Mouse (Mus musculus) telencephalon, adult 2 months (tissue): ENCODE measurements around the gene Ppfia2.

Source experiments
- DNase-seq: peaks from one replicate; pipeline ENCODE4 v3.0.0-alpha.2; 2011; ENCODE audit warnings: low read depth, low spot score

Gene Ppfia2

GRCm38 (mm10) chr10:106914275-106914674, 444.1 kb downstream of the Ppfia2 start:
- DNase-seq, result no peak

DNA sequence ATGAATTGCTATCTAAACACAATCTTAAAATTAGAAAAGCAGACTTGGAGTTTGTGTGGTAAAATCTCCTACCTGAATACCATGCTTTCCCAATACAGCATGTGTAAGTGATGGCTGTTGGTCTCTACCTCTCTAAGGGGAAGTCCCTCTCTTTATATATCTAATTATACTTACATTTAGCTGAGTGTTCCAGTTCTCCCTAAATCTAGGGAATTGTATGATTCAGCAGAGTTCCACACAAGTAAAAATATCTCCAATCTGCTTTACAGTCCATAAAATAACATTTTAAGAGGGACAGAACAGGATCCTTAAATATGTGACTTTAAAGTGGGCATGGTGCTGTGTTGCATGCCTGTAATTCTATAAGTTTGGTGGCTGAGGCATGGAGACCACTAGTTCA, 444.7 kb downstream of the Ppfia2 start:
- no peak for DNase-seq

DNA sequence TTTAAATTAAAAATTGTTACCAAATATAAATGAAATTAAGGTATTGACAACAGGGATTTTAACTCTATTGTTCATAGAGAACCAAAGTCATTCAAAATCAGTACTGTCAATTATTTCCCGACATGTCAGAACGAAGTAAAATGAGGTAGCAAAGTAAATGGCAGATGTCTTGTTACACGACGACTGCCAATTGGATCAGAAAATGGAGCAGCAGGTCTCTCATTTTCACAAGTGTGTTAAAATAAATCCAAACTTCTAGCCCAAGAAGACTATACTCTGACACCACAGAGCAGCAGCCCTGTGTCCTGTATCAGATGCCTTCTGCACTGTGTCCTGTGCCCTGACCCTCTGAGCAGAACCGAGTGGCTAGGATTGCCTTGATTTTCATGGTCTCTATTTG, 454.2 kb downstream of the Ppfia2 start:
- no peak for DNase-seq

- no peak for DNase-seq
These were observed 454.7 kb downstream of the Ppfia2 start for GRCm38 (mm10) chr10:106924798-106925197.

- DNase-seq, result no peak
These were observed 458.6 kb downstream of the Ppfia2 start for GRCm38 (mm10) chr10:106928576-106929332.

- DNase-seq, result peak; percentile 55
These were observed 462.5 kb downstream of the Ppfia2 start for GRCm38 (mm10) chr10:106932571-106933073.

DNA sequence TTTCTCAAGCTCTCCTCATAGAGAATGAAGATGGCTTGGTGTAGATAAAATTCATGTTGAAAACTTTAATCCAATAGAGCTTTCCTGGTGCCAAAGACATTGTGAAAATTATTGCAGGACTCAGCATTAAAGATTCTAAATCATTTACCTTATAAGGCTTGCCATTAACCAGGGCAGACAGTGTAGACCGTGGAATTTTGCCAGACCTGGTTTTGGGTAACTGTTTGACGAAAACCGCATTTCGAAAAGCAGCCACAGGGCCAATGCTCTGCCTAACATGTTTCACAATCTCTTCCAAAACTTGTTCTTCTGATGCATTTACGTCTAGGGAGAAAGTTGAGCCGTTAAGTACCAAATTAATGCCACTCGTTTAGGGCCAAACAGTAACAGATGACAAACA, 466.9 kb downstream of the Ppfia2 start:
- DNase-seq, result no peak

- DNase-seq, result peak; percentile 43
These were observed 468.7 kb downstream of the Ppfia2 start for GRCm38 (mm10) chr10:106938851-106939250.

- DNase-seq, result no peak
These were observed 469.3 kb downstream of the Ppfia2 start for GRCm38 (mm10) chr10:106939441-106939840.

DNA sequence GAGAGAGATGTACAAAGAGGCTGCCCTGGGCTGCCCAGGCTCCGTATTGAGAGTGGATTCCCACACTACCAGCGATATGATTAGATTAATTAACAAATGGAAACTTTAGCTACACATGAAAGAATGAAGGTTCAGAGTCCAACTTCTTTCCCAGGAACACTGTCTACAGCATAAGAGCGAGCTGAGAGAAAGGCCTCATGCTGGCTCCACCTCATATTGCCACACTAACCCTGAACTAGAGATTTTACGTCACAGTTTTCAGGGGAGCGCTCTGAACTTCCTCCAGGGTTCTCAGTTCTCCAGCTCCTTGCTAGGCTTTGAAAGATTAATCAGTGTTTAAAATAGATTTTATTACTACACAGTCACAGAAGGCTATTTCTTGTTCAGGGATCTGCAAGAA, 471.2 kb downstream of the Ppfia2 start:
- no peak for DNase-seq

DNA sequence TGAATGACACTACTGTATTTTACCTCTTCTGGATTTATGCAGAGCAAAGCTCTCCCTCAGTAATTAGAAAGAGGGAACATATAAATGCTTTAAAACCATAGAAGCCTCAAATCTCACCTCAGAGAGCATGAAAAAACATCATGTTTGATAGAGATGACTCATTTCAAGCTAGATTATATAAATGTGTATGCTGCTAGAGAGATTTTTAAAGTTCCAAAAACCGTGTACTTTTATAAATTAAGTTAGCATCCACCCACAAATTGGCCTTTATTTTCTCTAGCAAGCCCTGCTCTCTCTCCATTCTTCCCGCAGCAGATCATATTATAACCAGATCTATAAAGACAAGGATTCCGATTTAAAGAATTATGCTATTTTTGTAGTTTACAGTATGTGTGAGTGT, 488.9 kb downstream of the Ppfia2 start:
- peak; percentile 27 for DNase-seq

DNA sequence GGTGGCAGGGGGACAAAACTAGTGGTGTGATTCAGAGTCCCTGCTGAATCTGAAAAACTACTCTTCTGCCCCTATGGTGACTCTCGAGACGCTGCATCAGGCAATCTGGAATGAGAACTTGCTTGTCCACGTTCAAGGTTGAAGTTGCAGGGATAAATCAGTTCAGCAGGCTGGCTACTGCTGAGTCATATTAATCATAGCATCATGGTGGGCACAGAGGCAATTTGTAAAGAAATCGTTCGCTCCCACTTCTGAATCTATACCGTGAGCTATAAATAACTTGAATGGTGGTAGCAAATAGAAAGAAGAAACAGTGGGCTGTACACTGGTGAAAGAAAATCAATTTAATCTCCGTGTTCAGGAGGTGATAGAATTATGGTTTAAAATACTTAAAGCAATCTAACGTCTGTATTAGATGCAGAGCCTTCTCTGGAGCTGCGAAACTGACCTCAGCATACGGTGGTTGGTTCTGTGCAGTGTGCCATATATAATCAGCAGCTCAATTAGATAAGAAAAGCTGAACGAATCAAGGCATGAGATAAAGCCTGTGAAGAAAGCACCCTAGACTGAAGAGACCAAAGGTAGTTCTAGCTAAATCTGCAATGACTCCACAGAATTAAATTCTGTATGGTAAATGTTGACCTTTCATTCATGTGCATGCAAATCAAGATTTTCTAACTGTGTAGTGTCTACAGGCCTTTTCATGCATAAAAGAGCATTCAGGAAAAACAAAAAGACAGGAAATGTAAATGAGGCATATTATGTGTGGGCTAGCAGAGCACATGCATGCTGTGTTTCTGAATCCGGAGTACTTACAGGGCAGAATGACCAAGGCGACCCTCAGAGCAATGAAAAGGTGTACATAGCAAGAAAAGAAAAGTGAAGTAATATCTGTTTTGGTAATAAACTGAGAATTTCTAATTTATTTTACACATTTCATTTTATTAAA, 505.3 kb downstream of the Ppfia2 start:
- DNase-seq, result no peak
